Mouse (Mus musculus) MEL (cell line): ENCODE measurements around the gene Cspg4.

Experiments used
- CTCF ChIP-seq, 3 experiments: IDR thresholded peaks in 2 of 3; conservative IDR thresholded peaks in 1 of 3; 2 replicates each; pipeline ENCODE4 v1.5.1; 2011 to 2012; ENCODE audit warnings: low read length in 3 of 3, low read depth in 2 of 3, mild to moderate bottlenecking in 2 of 3, improper control_type of control experiment in 1 of 3, inconsistent platforms in 1 of 3, mixed read lengths in 1 of 3, moderate library complexity in 1 of 3; ENCODE audit not compliant: control insufficient read depth in 1 of 3, insufficient read depth in 1 of 3, poor library complexity in 1 of 3, severe bottlenecking in 1 of 3
- EP300 ChIP-seq, 2 experiments: IDR thresholded peaks; 2 replicates each; pipeline ENCODE4 v1.6.1; 2011; ENCODE audit warnings: improper control_type of control experiment in 2 of 2, low read length in 2 of 2, low read depth in 1 of 2, mild to moderate bottlenecking in 1 of 2
- GABPA ChIP-seq: IDR thresholded peaks from 2 replicates; pipeline ENCODE4 v1.6.1; 2012; ENCODE audit warnings: low read depth, mild to moderate bottlenecking, inconsistent platforms, low read length, improper control_type of control experiment, moderate library complexity
- GATA1 ChIP-seq: IDR thresholded peaks from 2 replicates; pipeline ENCODE4 v1.6.1; 2011; ENCODE audit warnings: low read depth, low read length, improper control_type of control experiment
- JUND ChIP-seq: IDR thresholded peaks from 2 replicates; pipeline ENCODE4 v1.6.1; 2011; ENCODE audit warnings: low read depth, mild to moderate bottlenecking, improper control_type of control experiment, low read length
- MAFK ChIP-seq: IDR thresholded peaks from 2 replicates; pipeline ENCODE4 v1.6.1; 2011; ENCODE audit warnings: low read depth, mild to moderate bottlenecking, low read length, improper control_type of control experiment, borderline replicate concordance
- POLR2A ChIP-seq, 2 experiments: IDR thresholded peaks; 2 replicates each; pipeline ENCODE4 v1.6.1; 2011 to 2012; ENCODE audit warnings: low read length in 2 of 2, mild to moderate bottlenecking in 2 of 2, control low read depth in 1 of 2, improper control_type of control experiment in 1 of 2, low read depth in 1 of 2, moderate library complexity in 1 of 2; ENCODE audit not compliant: control insufficient read depth in 1 of 2, insufficient read depth in 1 of 2, poor library complexity in 1 of 2
- ZC3H11A ChIP-seq: IDR thresholded peaks from 2 replicates; pipeline ENCODE4 v1.6.1; 2012; ENCODE audit warnings: low read depth, mild to moderate bottlenecking, inconsistent platforms, low read length, improper control_type of control experiment
- ZNF384 ChIP-seq: IDR thresholded peaks from 2 replicates; pipeline ENCODE4 v1.6.1; 2012; ENCODE audit warnings: low read depth, mild to moderate bottlenecking, inconsistent platforms, low read length, improper control_type of control experiment

- TF ChIP-seq CTCF (IDR thresholded peaks at IDR 0.05 in 2 of 3, conservative IDR thresholded peaks at IDR 0.05 in 1 of 3; ENCODE audit: control insufficient read depth in 1 of 3, insufficient read depth in 1 of 3, low read depth in 2 of 3, low read length in 3 of 3, poor library complexity in 1 of 3, severe bottlenecking in 1 of 3) (no peak), ZC3H11A (no peak), GATA1 (no peak), EP300 (IDR thresholded peaks at IDR 0.05; ENCODE audit: low read depth in 1 of 2, low read length in 2 of 2) (no peak), GABPA (no peak), ZNF384 (no peak), POLR2A (IDR thresholded peaks at IDR 0.05; ENCODE audit: control insufficient read depth in 1 of 2, insufficient read depth in 1 of 2, low read depth in 1 of 2, low read length in 2 of 2, poor library complexity in 1 of 2) (no peak), JUND (no peak), MAFK (no peak)
These were observed 64.7 kb downstream of the Cspg4 start for GRCm38 (mm10) chr9:56929496-56929895.
